Mouse (Mus musculus) kidney, adult 2 months (tissue): Measurements from ENCODE around the gene Grm1. TPM values are rescaled to one million over a fixed set of nuclear protein-coding genes. Genes with fewer than 3 reads are reported as not detected.

Source experiments
- DNase-seq: peaks from one replicate; pipeline ENCODE4 v3.0.0; 2021
- H3K27ac ChIP-seq: fragments of 200-500 bp; 2 replicates; pipeline ENCODE4 v1.5.1; 2012; ENCODE audit warnings: low read depth, low read length, control low read depth, inconsistent platforms; ENCODE audit not compliant: insufficient read depth
- H3K27me3 ChIP-seq: fragments of 200-500 bp; replicated peaks from 2 replicates; pipeline ENCODE4 v1.6.1; 2012; ENCODE audit warnings: mild to moderate bottlenecking, moderate library complexity, low read length, inconsistent platforms; ENCODE audit not compliant: control insufficient read depth, insufficient read depth
- H3K36me3 ChIP-seq: fragments of 200-500 bp; 2 replicates; pipeline ENCODE4 v1.6.1; 2012; ENCODE audit warnings: mild to moderate bottlenecking, moderate library complexity, low read length, inconsistent platforms; ENCODE audit not compliant: control insufficient read depth, insufficient read depth
- H3K4me1 ChIP-seq: fragments of 200-500 bp; 2 replicates; pipeline ENCODE4 v1.6.1; 2011; ENCODE audit warnings: low read length; ENCODE audit not compliant: control insufficient read depth, insufficient read depth
- H3K4me3 ChIP-seq: fragments of 200-500 bp; 2 replicates; pipeline ENCODE4 v1.5.1; 2011; ENCODE audit warnings: mild to moderate bottlenecking, low read depth, low read length, control low read depth; ENCODE audit not compliant: insufficient read depth
- CTCF ChIP-seq: fragments of 200-500 bp; conservative IDR thresholded peaks from 2 replicates; pipeline ENCODE4 v1.5.1; 2011; ENCODE audit warnings: low read depth, mild to moderate bottlenecking, control low read depth, low read length, moderate library complexity, mixed read lengths; ENCODE audit not compliant: insufficient read depth, insufficient read length
- POLR2A ChIP-seq: fragments of 200-500 bp; IDR thresholded peaks from one replicate; pipeline ENCODE4 v1.6.1; 2011; ENCODE audit warnings: low read depth, low read length, control low read depth
- WGBS: fragments of 180-500 bp; shearing (Covaris S2); methylation state at CpG from one replicate; pipeline ENCODE4 v1.1.7; 2018; 5-methylcytosine and 5-hydroxymethylcytosine counted together
- polyA plus RNA-seq: library from polyadenylated mRNA; depleted of rRNA; stranded (reverse); fragments of >200 nt; gene quantifications from 2 replicates; pipeline ENCODE4 v1.2.3, GENCODE M21; 2012

Gene Grm1
- polyA plus RNA-seq, 1 experiment, result not detected

- Histone ChIP-seq H3K36me3 (no peaks in the 10 kb centered on the region), H3K4me3 (no peak overlapping the region), H3K27ac (no peak overlapping the region), H3K27me3 (no peaks in the 10 kb centered on the region), H3K4me1 (no peaks in the 10 kb centered on the region)
- 38% methylated on average over 5 of the region's 5 CpGs for WGBS
- DNase-seq, result no peak
- no peak for TF ChIP-seq POLR2A
- TF ChIP-seq CTCF, result no peak
These were observed 347.6 kb downstream of the Grm1 start for GRCm38 (mm10) chr10:10734561-10734960.

- H3K27ac ChIP-seq, result no peak overlapping the region
- no peak for DNase-seq
- H3K27me3 ChIP-seq, result no peaks in the 10 kb centered on the region
- WGBS, result 78% methylated on average over 5 of the region's 5 CpGs
- TF ChIP-seq POLR2A, result no peak
- no peak for TF ChIP-seq CTCF
- H3K4me3 ChIP-seq, result no peak overlapping the region
- H3K4me1 ChIP-seq, result no peaks in the 10 kb centered on the region
- H3K36me3 ChIP-seq, result no peaks in the 10 kb centered on the region
These were observed 349.1 kb downstream of the Grm1 start for GRCm38 (mm10) chr10:10733092-10733491.

GRCm38 (mm10) chr10:10726501-10726900 lies 355.7 kb downstream of the Grm1 start:
- TF ChIP-seq POLR2A (no peak), CTCF (no peak)
- H3K27ac ChIP-seq, result no peak overlapping the region
- 73% methylated on average over 3 of the region's 3 CpGs for WGBS
- no peak for DNase-seq
- no peak overlapping the region for H3K4me3 ChIP-seq
- H3K4me1 ChIP-seq, result no peaks in the 10 kb centered on the region
- no peaks in the 10 kb centered on the region for H3K27me3 ChIP-seq
- no peaks in the 10 kb centered on the region for H3K36me3 ChIP-seq

GRCm38 (mm10) chr10:10710837-10711236 lies 371.3 kb downstream of the Grm1 start:
- no peaks in the 10 kb centered on the region for H3K4me1 ChIP-seq
- DNase-seq, result no peak
- H3K36me3 ChIP-seq, result no peaks in the 10 kb centered on the region
- H3K27ac ChIP-seq, result no peak overlapping the region
- no peak overlapping the region for H3K4me3 ChIP-seq
- no peaks in the 10 kb centered on the region for H3K27me3 ChIP-seq
- WGBS, result 58% methylated on average over 2 of the region's 2 CpGs
- no peak for TF ChIP-seq CTCF
- no peak for TF ChIP-seq POLR2A

- Histone ChIP-seq H3K27me3 (no peaks in the 10 kb centered on the region), H3K4me3 (no peak overlapping the region), H3K27ac (no peak overlapping the region), H3K36me3 (no peaks in the 10 kb centered on the region), H3K4me1 (no peaks in the 10 kb centered on the region)
- no peak for DNase-seq
- TF ChIP-seq CTCF, result no peak
- TF ChIP-seq POLR2A, result no peak
- 87% methylated on average over 2 of the region's 2 CpGs for WGBS
These were observed 371.8 kb downstream of the Grm1 start for GRCm38 (mm10) chr10:10710359-10710758.

GRCm38 (mm10) chr10:10708031-10708430 lies 374.1 kb downstream of the Grm1 start:
- Histone ChIP-seq H3K27me3 (no peaks in the 10 kb centered on the region), H3K4me1 (no peaks in the 10 kb centered on the region), H3K4me3 (no peak overlapping the region), H3K27ac (no peak overlapping the region), H3K36me3 (no peaks in the 10 kb centered on the region)
- TF ChIP-seq CTCF, result no peak
- TF ChIP-seq POLR2A, result no peak
- DNase-seq, result no peak
- WGBS, result 55% methylated on average over 1 of the region's 1 CpGs

- no peaks in the 10 kb centered on the region for H3K4me1 ChIP-seq
- no peak overlapping the region for H3K4me3 ChIP-seq
- no peak overlapping the region for H3K27ac ChIP-seq
- 81% methylated on average over 1 of the region's 1 CpGs for WGBS
- no peaks in the 10 kb centered on the region for H3K27me3 ChIP-seq
- TF ChIP-seq POLR2A (no peak), CTCF (no peak)
- no peak for DNase-seq
- no peaks in the 10 kb centered on the region for H3K36me3 ChIP-seq
These were observed 380.8 kb downstream of the Grm1 start for GRCm38 (mm10) chr10:10701326-10701725.

GRCm38 (mm10) chr10:10700903-10701302 lies 381.3 kb downstream of the Grm1 start:
- no peaks in the 10 kb centered on the region for H3K4me1 ChIP-seq
- no peak for DNase-seq
- WGBS, result 56% methylated on average over 1 of the region's 1 CpGs
- TF ChIP-seq CTCF (no peak), POLR2A (no peak)
- H3K27ac ChIP-seq, result no peak overlapping the region
- no peak overlapping the region for H3K4me3 ChIP-seq
- H3K36me3 ChIP-seq, result no peaks in the 10 kb centered on the region
- no peaks in the 10 kb centered on the region for H3K27me3 ChIP-seq
